Mouse (Mus musculus): ENCODE results near the gene Gm45837. TPM values are rescaled to one million over a fixed set of nuclear protein-coding genes. Genes with fewer than 3 reads are reported as not detected.

Gm45837 gene
- polyA plus RNA-seq, 1 experiment from 2014 or later = not detected

GRCm38 (mm10) chr7:101377741-101378262 is 32.9 kb upstream of the Gm45837 start:
- ATAC-seq (ENCODE audit: insufficient number of reproducible peaks, insufficient read depth, low FRiP score, low TSS enrichment, low read depth) = peak; percentile 41
- Histone ChIP-seq H3K27me3 (no peaks in the 10 kb centered on the region), H3K4me1 (replicated peaks) (peaks cover 31% of the 10 kb centered on the region), H3K27ac (peak overlapping the region; percentile 72; the same call in 1 of the 2 replicates), H3K4me3 (replicated peaks) (peak overlapping the region; percentile 3; the same call in 1 of the 2 replicates), H3K9me3 (no peaks in the 10 kb centered on the region), H3K36me3 (no peaks in the 10 kb centered on the region), H3K9ac (replicated peaks) (no peak overlapping the region), H3K4me2 (peak overlapping the region; percentile 43)
- WGBS = 23% methylated on average over 7 of the region's 7 CpGs

DNA sequence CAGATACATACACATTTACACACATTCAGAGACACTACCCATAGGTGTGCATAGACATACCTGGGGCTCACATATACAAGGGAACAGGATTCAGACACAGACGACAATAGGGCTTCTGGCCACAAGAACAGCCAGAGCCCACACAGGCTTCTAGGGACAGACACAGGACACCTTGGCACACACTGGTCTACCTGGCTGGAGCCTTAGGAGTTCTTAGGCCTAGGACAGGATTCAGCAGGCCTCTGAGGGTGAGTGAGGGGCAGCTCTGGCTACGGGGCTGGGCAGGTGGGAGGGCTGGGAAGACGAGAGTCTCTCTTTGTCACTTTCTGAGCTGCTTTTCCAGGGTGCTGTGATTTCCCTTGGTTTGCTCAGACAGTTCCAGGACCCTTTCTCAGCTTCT is 32.4 kb upstream of the Gm45837 start:
- peak overlapping the region; percentile 43 for H3K4me2 ChIP-seq
- peaks cover 31% of the 10 kb centered on the region for H3K4me1 ChIP-seq (replicated peaks)
- WGBS = 61% methylated on average over 3 of the region's 3 CpGs
- no peak for ATAC-seq (ENCODE audit: insufficient number of reproducible peaks, insufficient read depth, low FRiP score, low TSS enrichment, low read depth)
- 0 out of 2 replicates have a peak overlapping the region, but pooled peaks have one; percentile 3 for H3K4me3 ChIP-seq (replicated peaks)
- H3K9ac ChIP-seq (replicated peaks) = peak overlapping the region; percentile 3; the same call in 1 of the 2 replicates
- H3K27me3 ChIP-seq = no peaks in the 10 kb centered on the region
- H3K9me3 ChIP-seq = no peaks in the 10 kb centered on the region
- H3K36me3 ChIP-seq = no peaks in the 10 kb centered on the region
- peak overlapping the region; percentile 72; the same call in 1 of the 2 replicates for H3K27ac ChIP-seq

DNA sequence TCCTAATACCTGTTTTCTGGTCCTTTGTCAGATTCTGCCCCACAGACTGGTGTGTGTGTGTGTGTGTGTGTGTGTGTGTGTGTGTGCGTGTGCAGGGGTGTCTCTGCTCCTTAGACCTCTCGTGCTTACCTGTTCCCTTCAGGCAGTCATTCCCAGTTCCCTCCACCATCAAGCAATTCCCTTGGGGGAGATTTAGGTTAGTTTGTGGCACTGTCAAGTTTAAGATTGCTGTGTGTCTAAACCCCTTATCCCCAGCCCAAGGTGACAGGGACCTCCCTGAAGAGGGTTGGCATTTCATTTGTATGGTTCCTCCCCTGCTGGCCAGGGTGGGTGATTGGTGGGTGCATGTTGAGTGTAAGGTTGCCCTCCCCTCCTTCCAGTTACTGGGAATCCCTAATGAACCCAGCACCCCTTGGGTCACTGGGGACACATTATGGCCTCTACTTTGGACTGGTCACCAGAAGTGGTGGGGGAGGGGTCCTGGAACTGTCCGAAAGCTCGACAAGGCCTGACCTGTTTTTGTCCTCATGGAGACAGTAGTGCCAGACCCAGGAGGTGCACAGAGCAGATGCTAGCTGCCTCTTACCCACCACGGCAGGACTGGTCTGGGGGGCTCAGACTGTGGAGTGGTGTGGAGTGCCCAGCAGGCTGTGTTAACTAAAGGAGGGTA is 31.8 kb upstream of the Gm45837 start:
- Histone ChIP-seq H3K4me3 (replicated peaks) (no peak overlapping the region), H3K36me3 (no peaks in the 10 kb centered on the region), H3K9me3 (no peaks in the 10 kb centered on the region), H3K4me1 (replicated peaks) (peaks cover 31% of the 10 kb centered on the region), H3K27ac (peak overlapping the region; percentile 72), H3K9ac (replicated peaks) (no peak overlapping the region), H3K4me2 (peak overlapping the region; percentile 43), H3K27me3 (no peaks in the 10 kb centered on the region)
- 61% methylated on average over 5 of the region's 5 CpGs for WGBS
- no peak for ATAC-seq (ENCODE audit: insufficient number of reproducible peaks, insufficient read depth, low FRiP score, low TSS enrichment, low read depth)

GRCm38 (mm10) chr7:101379732-101380131 is 31.0 kb upstream of the Gm45837 start:
- Histone ChIP-seq H3K4me3 (replicated peaks) (no peak overlapping the region), H3K4me2 (no peak overlapping the region), H3K9me3 (no peaks in the 10 kb centered on the region), H3K4me1 (replicated peaks) (peaks cover 33% of the 10 kb centered on the region), H3K27ac (peak overlapping the region; percentile 18), H3K27me3 (no peaks in the 10 kb centered on the region), H3K36me3 (no peaks in the 10 kb centered on the region), H3K9ac (replicated peaks) (no peak overlapping the region)
- ATAC-seq (ENCODE audit: insufficient number of reproducible peaks, insufficient read depth, low FRiP score, low TSS enrichment, low read depth) = no peak
- 71% methylated on average over 2 of the region's 2 CpGs for WGBS

- no peak overlapping the region for H3K4me2 ChIP-seq
- no peaks in the 10 kb centered on the region for H3K36me3 ChIP-seq
- no peak overlapping the region for H3K9ac ChIP-seq (replicated peaks)
- no peaks in the 10 kb centered on the region for H3K27me3 ChIP-seq
- 74% methylated on average over 6 of the region's 6 CpGs for WGBS
- no peaks in the 10 kb centered on the region for H3K9me3 ChIP-seq
- no peak overlapping the region for H3K4me3 ChIP-seq (replicated peaks)
- H3K4me1 ChIP-seq (replicated peaks) = peaks cover 50% of the 10 kb centered on the region
- no peak for ATAC-seq (ENCODE audit: insufficient number of reproducible peaks, insufficient read depth, low FRiP score, low TSS enrichment, low read depth)
- no peak overlapping the region for H3K27ac ChIP-seq
Measured at GRCm38 (mm10) chr7:101381512-101381911, 29.2 kb upstream of the Gm45837 start.

- H3K9me3 ChIP-seq = no peaks in the 10 kb centered on the region
- peaks cover 42% of the 10 kb centered on the region for H3K4me1 ChIP-seq (replicated peaks)
- no peaks in the 10 kb centered on the region for H3K36me3 ChIP-seq
- no peaks in the 10 kb centered on the region for H3K27me3 ChIP-seq
- H3K9ac ChIP-seq (replicated peaks) = no peak overlapping the region
- ATAC-seq (ENCODE audit: insufficient number of reproducible peaks, insufficient read depth, low FRiP score, low TSS enrichment, low read depth) = no peak
- WGBS = 63% methylated on average over 8 of the region's 8 CpGs
- no peak overlapping the region for H3K4me2 ChIP-seq
- H3K4me3 ChIP-seq (replicated peaks) = no peak overlapping the region
- H3K27ac ChIP-seq = no peak overlapping the region
Measured at GRCm38 (mm10) chr7:101382378-101382777, 28.3 kb upstream of the Gm45837 start.

DNA sequence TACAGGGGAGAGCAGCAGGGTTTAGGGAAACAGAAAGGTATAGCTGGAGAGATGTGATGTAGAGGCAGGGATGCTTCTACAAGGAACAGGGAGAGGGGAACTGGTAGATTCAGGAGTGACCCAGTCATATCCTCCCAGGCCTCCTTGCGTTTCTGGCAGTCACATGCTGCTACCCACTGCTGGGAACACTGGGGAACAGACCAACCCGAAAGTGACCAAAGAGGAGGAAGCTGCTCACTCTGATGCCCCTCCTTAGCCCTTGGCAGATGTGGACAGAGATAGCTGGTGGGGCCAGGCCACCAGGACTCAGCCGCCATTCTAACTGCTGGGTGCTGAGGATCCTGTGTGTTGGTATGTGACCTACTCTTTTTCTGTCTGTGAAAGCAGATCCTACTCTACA is 26.9 kb upstream of the Gm45837 start:
- Histone ChIP-seq H3K9me3 (no peaks in the 10 kb centered on the region), H3K4me1 (replicated peaks) (peaks cover 29% of the 10 kb centered on the region), H3K4me3 (replicated peaks) (no peak overlapping the region), H3K9ac (replicated peaks) (no peak overlapping the region), H3K36me3 (peaks cover 2% of the 10 kb centered on the region; the same call in 1 of the 2 replicates), H3K27me3 (no peaks in the 10 kb centered on the region), H3K27ac (no peak overlapping the region), H3K4me2 (no peak overlapping the region)
- ATAC-seq (ENCODE audit: insufficient number of reproducible peaks, insufficient read depth, low FRiP score, low TSS enrichment, low read depth) = no peak
- 82% methylated on average over 3 of the region's 3 CpGs for WGBS

DNA sequence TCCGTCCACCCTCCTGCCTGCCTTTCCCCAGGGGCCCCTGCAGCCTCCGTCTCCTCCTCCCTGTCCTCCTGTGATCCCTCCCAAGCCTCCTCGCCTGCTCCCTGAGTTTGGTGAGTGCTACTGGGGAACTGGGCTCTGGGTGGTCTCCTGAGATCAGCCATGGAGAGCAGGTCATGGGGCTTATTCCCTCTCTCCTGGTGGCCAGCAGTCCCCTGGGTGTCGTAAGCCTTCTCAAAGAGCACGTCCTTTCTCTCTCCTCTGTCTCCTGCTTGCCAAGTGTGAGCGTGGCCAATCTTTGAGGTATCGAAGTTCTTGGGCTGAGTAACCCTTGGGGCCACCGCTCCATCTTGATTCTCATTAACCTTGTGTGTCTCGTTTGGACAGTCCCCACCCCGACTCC is 25.8 kb upstream of the Gm45837 start:
- H3K27ac ChIP-seq = no peak overlapping the region
- no peak overlapping the region for H3K4me2 ChIP-seq
- 67% methylated on average over 10 of the region's 10 CpGs for WGBS
- no peaks in the 10 kb centered on the region for H3K27me3 ChIP-seq
- ATAC-seq (ENCODE audit: insufficient number of reproducible peaks, insufficient read depth, low FRiP score, low TSS enrichment, low read depth) = no peak
- H3K9ac ChIP-seq (replicated peaks) = no peak overlapping the region
- H3K9me3 ChIP-seq = no peaks in the 10 kb centered on the region
- H3K4me1 ChIP-seq (replicated peaks) = peaks cover 18% of the 10 kb centered on the region
- H3K4me3 ChIP-seq (replicated peaks) = no peak overlapping the region
- H3K36me3 ChIP-seq = peaks cover 3% of the 10 kb centered on the region; the same call in 1 of the 2 replicates

GRCm38 (mm10) chr7:101385331-101385733 is 25.4 kb upstream of the Gm45837 start:
- Histone ChIP-seq H3K9me3 (no peaks in the 10 kb centered on the region), H3K36me3 (peaks cover 3% of the 10 kb centered on the region; the same call in 1 of the 2 replicates), H3K9ac (replicated peaks) (no peak overlapping the region), H3K27me3 (no peaks in the 10 kb centered on the region), H3K4me2 (no peak overlapping the region), H3K4me1 (replicated peaks) (peaks cover 18% of the 10 kb centered on the region), H3K4me3 (replicated peaks) (no peak overlapping the region), H3K27ac (no peak overlapping the region)
- ATAC-seq (ENCODE audit: insufficient number of reproducible peaks, insufficient read depth, low FRiP score, low TSS enrichment, low read depth) = no peak
- WGBS = 52% methylated on average over 6 of the region's 6 CpGs

GRCm38 (mm10) chr7:101385866-101386452 is 24.7 kb upstream of the Gm45837 start:
- H3K4me1 ChIP-seq (replicated peaks) = peaks cover 18% of the 10 kb centered on the region
- ATAC-seq (ENCODE audit: insufficient number of reproducible peaks, insufficient read depth, low FRiP score, low TSS enrichment, low read depth) = no peak
- no peak overlapping the region for H3K27ac ChIP-seq
- no peaks in the 10 kb centered on the region for H3K9me3 ChIP-seq
- WGBS = 51% methylated on average over 9 of the region's 10 CpGs
- H3K9ac ChIP-seq (replicated peaks) = no peak overlapping the region
- H3K36me3 ChIP-seq = peaks cover 3% of the 10 kb centered on the region; the same call in 1 of the 2 replicates
- no peak overlapping the region for H3K4me3 ChIP-seq (replicated peaks)
- no peaks in the 10 kb centered on the region for H3K27me3 ChIP-seq
- no peak overlapping the region for H3K4me2 ChIP-seq

DNA sequence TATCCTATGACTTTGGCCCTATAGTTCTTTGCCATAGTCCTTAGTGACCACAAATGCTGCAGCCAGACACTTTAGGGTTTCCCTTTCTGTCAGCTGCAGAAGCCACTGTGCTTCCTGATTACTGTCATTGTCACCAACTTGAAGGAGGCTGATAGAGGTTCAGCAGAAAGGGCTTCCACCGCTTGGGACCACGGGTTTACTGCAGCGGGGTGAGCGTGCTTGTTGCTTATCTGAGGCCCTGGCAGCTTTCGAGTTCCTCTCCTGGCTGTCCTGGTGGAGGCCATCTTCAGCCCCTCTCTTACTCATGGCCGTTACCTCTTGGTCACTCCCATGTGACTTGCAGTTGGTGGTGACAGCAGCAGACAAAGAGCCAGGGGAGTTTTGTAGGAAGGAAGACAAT is 21.4 kb upstream of the Gm45837 start:
- WGBS = 88% methylated on average over 6 of the region's 6 CpGs
- H3K9me3 ChIP-seq = no peaks in the 10 kb centered on the region

More for the DNA sequence above, 21.4 kb upstream of the Gm45837 start:
- H3K4me1 ChIP-seq (replicated peaks) = peaks cover 46% of the 10 kb centered on the region
- H3K27me3 ChIP-seq = no peaks in the 10 kb centered on the region
- no peak overlapping the region for H3K27ac ChIP-seq
- no peak for ATAC-seq (ENCODE audit: insufficient number of reproducible peaks, insufficient read depth, low FRiP score, low TSS enrichment, low read depth)
- no peak overlapping the region for H3K4me3 ChIP-seq (replicated peaks)
- no peak overlapping the region for H3K9ac ChIP-seq (replicated peaks)
- peaks cover 3% of the 10 kb centered on the region; the same call in 1 of the 2 replicates for H3K36me3 ChIP-seq
- no peak overlapping the region for H3K4me2 ChIP-seq
